In genomic region chr11:11115648-11116590, GRCm38 (mm10) we compare ENCODE assay signal across 8 mouse cellular contexts. TPM values are rescaled to one million over a fixed set of nuclear protein-coding genes. Genes with fewer than 3 reads are reported as not detected.
A peak's percentile ranks its signal among the peaks of the same experiment; 100 is the strongest.
DNase-seq lines count a peak whose midpoint lies in the region; ATAC-seq and TF ChIP-seq lines count a peak whose summit lies in the region.

No protein-coding gene starts in this region.

- H3K4me2 ChIP-seq in kidney, embryonic 15.5 days: peak overlapping the region; percentile 92
- peak overlapping the region; percentile 96 for H3K4me2 ChIP-seq in forebrain, embryonic 16.5 days (ENCODE audit: low read length)
- H3K4me2 ChIP-seq in neural tube, embryonic 13.5 days: peak overlapping the region; percentile 96

- H3K27ac ChIP-seq in kidney, embryonic 15.5 days: no peak overlapping the region
- H3K27ac ChIP-seq in cortical plate, adult 2 months (ENCODE audit: insufficient read depth, low read length): no peak overlapping the region
- H3K27ac ChIP-seq in forebrain, embryonic 16.5 days (ENCODE audit: low read length): no peak overlapping the region
- H3K27ac ChIP-seq in neural tube, embryonic 13.5 days (replicated peaks): 0 out of 2 replicates have a peak overlapping the region, but pooled peaks have one; percentile 2

- H3K4me3 ChIP-seq in kidney, embryonic 15.5 days (replicated peaks): peak overlapping the region; percentile 50
- peak overlapping the region; percentile 65 for H3K4me3 ChIP-seq in cortical plate, adult 2 months (ENCODE audit: insufficient read depth, low read length)
- peak overlapping the region; percentile 65 for H3K4me3 ChIP-seq in forebrain, embryonic 16.5 days (replicated peaks; ENCODE audit: low read length)
- peak overlapping the region; percentile 59 for H3K4me3 ChIP-seq in neural tube, embryonic 13.5 days

- intact Hi-C loops in left cerebral cortex, postnatal 4 days (cut with DNase I): no loop called here

- peaks cover 66% of the 10 kb centered on the region for H3K27me3 ChIP-seq in kidney, embryonic 15.5 days
- peaks cover 60% of the 10 kb centered on the region for H3K27me3 ChIP-seq in forebrain, embryonic 16.5 days (replicated peaks; ENCODE audit: control insufficient read depth, insufficient read depth, low read length)
- H3K27me3 ChIP-seq in neural tube, embryonic 13.5 days: peaks cover 72% of the 10 kb centered on the region

- H3K4me1 ChIP-seq in kidney, embryonic 15.5 days: peaks cover 33% of the 10 kb centered on the region
- H3K4me1 ChIP-seq in cortical plate, adult 2 months (ENCODE audit: control insufficient read depth, insufficient read depth, low read length): no peaks in the 10 kb centered on the region
- peaks cover 31% of the 10 kb centered on the region for H3K4me1 ChIP-seq in forebrain, embryonic 16.5 days (replicated peaks; ENCODE audit: control insufficient read depth, insufficient read depth, low read length)
- peaks cover 35% of the 10 kb centered on the region for H3K4me1 ChIP-seq in neural tube, embryonic 13.5 days (replicated peaks)

- peak; percentile 82 for ATAC-seq in kidney, embryonic 15.5 days (replicated peaks; ENCODE audit: low FRiP score)
- peak; percentile 56 for ATAC-seq in forebrain, embryonic 16.5 days
- ATAC-seq in neural tube, embryonic 13.5 days (ENCODE audit: low read depth): peak; percentile 79

- TF ChIP-seq POLR2A in cortical plate, adult 2 months (IDR thresholded peaks at IDR 0.05; ENCODE audit: extremely low read depth, insufficient read depth, low read length): no peak

- no peaks in the 10 kb centered on the region for H3K36me3 ChIP-seq in kidney, embryonic 15.5 days
- no peaks in the 10 kb centered on the region for H3K36me3 ChIP-seq in forebrain, embryonic 16.5 days (ENCODE audit: control insufficient read depth, insufficient read depth)
- no peaks in the 10 kb centered on the region for H3K36me3 ChIP-seq in neural tube, embryonic 13.5 days

- no peaks in the 10 kb centered on the region for H3K9me3 ChIP-seq in kidney, embryonic 15.5 days (replicated peaks)
- no peaks in the 10 kb centered on the region for H3K9me3 ChIP-seq in forebrain, embryonic 16.5 days (ENCODE audit: control insufficient read depth, low read length)
- H3K9me3 ChIP-seq in neural tube, embryonic 13.5 days: no peaks in the 10 kb centered on the region

- no peak for TF ChIP-seq CTCF in cortical plate, adult 2 months (IDR thresholded peaks at IDR 0.05; ENCODE audit: extremely low read depth, insufficient read depth, low read length)

- 0 out of 2 replicates have a peak overlapping the region, but pooled peaks have one; percentile 23 for H3K9ac ChIP-seq in kidney, embryonic 15.5 days
- peak overlapping the region; percentile 57 for H3K9ac ChIP-seq in forebrain, embryonic 16.5 days (replicated peaks; ENCODE audit: low read depth, low read length)
- H3K9ac ChIP-seq in neural tube, embryonic 13.5 days: peak overlapping the region; percentile 72

- DNase-seq in kidney, adult 11 months: no peak
- DNase-seq in left cerebral cortex, postnatal 4 days: peak; percentile 45
- no peak for DNase-seq in ovary, adult 18-20 months (ENCODE audit: low spot score)
- no peak for DNase-seq in cerebellum, adult 9-10 months

- under 1% methylated on average over 87 of the region's 93 CpGs for WGBS in kidney, embryonic 15.5 days
- under 1% methylated on average over 93 of the region's 93 CpGs for WGBS in forebrain, embryonic 16.5 days
- WGBS in neural tube, embryonic 13.5 days: under 1% methylated on average over 89 of the region's 93 CpGs

RNA-seq across cellular contexts. Expression of gene Vwc2, which starts 1.9 kb away (rescaled TPM):
- polyA plus RNA-seq in kidney, embryonic 15.5 days (2015; fragmentation: Nextera tagmentation; extraction: Ambion mirVana): 0.86 and 1.3 TPM in 2 replicates
- polyA plus RNA-seq in cortical plate, adult 2 months (2012; rRNA removed): 6.4 and 7.4 TPM in 2 replicates
- 3.0 and 4.6 TPM in 2 replicates for polyA plus RNA-seq in forebrain, embryonic 16.5 days (2015; fragmentation: Nextera tagmentation; extraction: Ambion mirVana)
- 10 to 100 TPM in 1 of 2 experiments, 1 to 10 TPM in 1; 9.8 to 11.4 TPM for total RNA-seq in left cerebral cortex, postnatal 4 days (2021)
- 4.2 and 5.3 TPM in 2 replicates for polyA plus RNA-seq in neural tube, embryonic 13.5 days (2015; fragmentation: Nextera tagmentation; extraction: Ambion mirVana)
